Mouse (Mus musculus) ovary, postnatal 36 days (tissue): ENCODE results near the gene Scnn1a.
A peak's percentile ranks its signal among the peaks of the same experiment; 100 is the strongest.

Experiments
- DNase-seq: peaks from one replicate; pipeline ENCODE4 v3.0.0; 2022; ENCODE audit warnings: low spot score, mixed read lengths

The Scnn1a gene

GRCm38 (mm10) chr6:125361467-125362291 lies 41.2 kb downstream of the Scnn1a start:
- DNase-seq = peak; percentile 50

GRCm38 (mm10) chr6:125363021-125363420 lies 42.6 kb downstream of the Scnn1a start:
- no peak for DNase-seq

- no peak for DNase-seq
These were observed 43.2 kb downstream of the Scnn1a start for GRCm38 (mm10) chr6:125363451-125364242.

- DNase-seq = no peak
These were observed 44.0 kb downstream of the Scnn1a start for GRCm38 (mm10) chr6:125364448-125364847.

- no peak for DNase-seq
These were observed 45.1 kb downstream of the Scnn1a start for GRCm38 (mm10) chr6:125365522-125365921.

- no peak for DNase-seq
These were observed 45.7 kb downstream of the Scnn1a start for GRCm38 (mm10) chr6:125366133-125366532.

- no peak for DNase-seq
These were observed 47.4 kb downstream of the Scnn1a start for GRCm38 (mm10) chr6:125367758-125368371.

- DNase-seq = no peak
These were observed 56.6 kb downstream of the Scnn1a start for GRCm38 (mm10) chr6:125377042-125377441.

- DNase-seq = peak; percentile 78
These were observed 57.4 kb downstream of the Scnn1a start for GRCm38 (mm10) chr6:125377582-125378451.

GRCm38 (mm10) chr6:125378621-125379020 lies 58.2 kb downstream of the Scnn1a start:
- no peak for DNase-seq

GRCm38 (mm10) chr6:125379781-125380180 lies 59.3 kb downstream of the Scnn1a start:
- DNase-seq = no peak

GRCm38 (mm10) chr6:125380372-125381360 lies 60.2 kb downstream of the Scnn1a start, which contains the start of gene Plekhg6:
TSS of gene Plekhg6 (minus strand) at chr6:125380793.
- DNase-seq = peak; percentile 43

- no peak for DNase-seq
These were observed 61.6 kb downstream of the Scnn1a start for GRCm38 (mm10) chr6:125382024-125382423.

GRCm38 (mm10) chr6:125385066-125385974 lies 64.9 kb downstream of the Scnn1a start:
- DNase-seq = no peak

GRCm38 (mm10) chr6:125386080-125386479 lies 65.6 kb downstream of the Scnn1a start:
- DNase-seq = no peak

- DNase-seq = no peak
These were observed 69.4 kb downstream of the Scnn1a start for GRCm38 (mm10) chr6:125389853-125390252.
